Mouse (Mus musculus): ENCODE results near the gene Zfhx2. TPM values are rescaled to one million over a fixed set of nuclear protein-coding genes. Genes with fewer than 3 reads are reported as not detected.

Zfhx2 gene
- total and polyA plus RNA-seq, 3 experiments, result 0.07 to 0.59 (median 0.30) TPM

DNA sequence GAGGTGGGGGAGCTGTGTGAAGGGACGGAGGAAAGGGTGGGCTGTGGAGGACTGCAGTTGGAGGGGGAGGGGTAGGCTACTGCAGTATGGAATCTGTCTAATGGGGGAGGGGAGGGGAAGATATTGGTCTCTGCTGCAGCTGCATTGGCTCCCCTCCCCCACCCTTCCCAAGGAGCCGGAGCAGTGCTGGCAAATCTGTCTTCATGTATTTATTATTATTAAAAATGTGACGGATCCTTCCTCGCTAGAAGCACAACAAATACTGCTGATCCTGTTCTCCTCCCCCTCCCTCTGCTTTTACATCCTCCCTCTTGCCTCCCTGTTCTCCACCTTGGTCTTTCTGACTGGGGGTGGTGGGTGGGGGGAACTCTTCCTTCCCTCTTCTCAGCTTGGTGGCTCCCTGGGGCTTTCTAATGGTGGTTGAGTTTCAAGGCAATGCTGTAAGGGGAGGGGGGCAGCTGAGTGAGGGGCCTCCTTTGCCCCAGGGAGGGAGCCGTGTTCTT lies 63.7 kb downstream of the Zfhx2 start:
- H3K4me3 ChIP-seq (replicated peaks in 1 of 3; ENCODE audit: low read depth in 2 of 3, low read length in 2 of 3, poor library complexity in 1 of 3), result no peak overlapping the region
- H3K9ac ChIP-seq (ENCODE audit: insufficient read depth, low read depth), result no peak overlapping the region
- in situ Hi-C loops (cut with MboI; ENCODE audit: low pct_ligation_motif_present, low pct_unique_long_range_greater_than_20kb, low sequenced_read_pairs) (no loop called here), dilution Hi-C loops (cut with MboI; ENCODE audit: extremely low pct_ligation_motif_present, extremely low pct_unique_long_range_greater_than_20kb, low sequenced_read_pairs) (no loop called here)
- TF ChIP-seq POLR2AphosphoS2 (IDR thresholded peaks at IDR 0.05; ENCODE audit: low read depth, low read length) (no peak), MAFK (IDR thresholded peaks at IDR 0.05; ENCODE audit: insufficient replicate concordance, low read length) (no peak), MXI1 (IDR thresholded peaks at IDR 0.05; ENCODE audit: low read depth, low read length) (no peak), JUND (conservative IDR thresholded peaks at IDR 0.05; ENCODE audit: low read depth, low read length) (no peak)
- no peaks in the 10 kb centered on the region for H3K27me3 ChIP-seq (replicated peaks)
- peaks cover 21 to 32% of the 10 kb centered on the region in 2 experiments for H3K36me3 ChIP-seq (replicated peaks in 1 of 2; ENCODE audit: control insufficient read depth in 1 of 2, insufficient read depth in 1 of 2, low read length in 1 of 2)
- H3K9me3 ChIP-seq (replicated peaks; ENCODE audit: low read length), result no peaks in the 10 kb centered on the region
- H3K4me1 ChIP-seq (ENCODE audit: control insufficient read depth in 1 of 2, insufficient read depth in 2 of 2), result no peaks in the 10 kb centered on the region
- no peak overlapping the region for H3K4me2 ChIP-seq (ENCODE audit: insufficient read depth, low read depth, poor library complexity, severe bottlenecking)
- H3K79me2 ChIP-seq (replicated peaks; ENCODE audit: control insufficient read depth, extremely low read depth, insufficient read depth, poor library complexity, severe bottlenecking), result no peaks in the 10 kb centered on the region
- no peak for DNase-seq (ENCODE audit: extremely low read depth)
- no peak overlapping the region for H3K27ac ChIP-seq (ENCODE audit: insufficient read depth, low read depth)

DNA sequence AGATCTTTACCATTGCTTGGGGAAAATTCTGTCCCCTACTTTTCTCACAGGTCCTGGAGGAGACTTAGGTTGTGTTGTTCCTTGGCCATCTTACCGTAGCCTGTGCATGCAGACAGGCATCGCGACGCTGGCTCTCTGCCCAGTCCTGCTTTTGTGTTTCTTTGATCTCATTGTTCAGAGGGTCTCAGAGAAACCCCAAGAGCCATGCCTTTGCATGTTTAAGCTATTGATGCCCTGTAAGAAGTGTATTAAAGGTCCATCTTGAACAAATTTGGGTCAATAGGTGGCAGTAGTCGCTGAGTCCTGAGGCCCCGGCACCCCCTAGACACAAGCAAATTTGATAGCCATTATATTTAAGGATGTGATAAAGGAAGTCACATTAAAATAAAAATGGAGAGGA lies 64.5 kb downstream of the Zfhx2 start:
- Histone ChIP-seq H3K36me3 (replicated peaks in 1 of 2; ENCODE audit: control insufficient read depth in 1 of 2, insufficient read depth in 1 of 2, low read length in 1 of 2) (peaks cover 28 to 39% of the 10 kb centered on the region in 2 experiments), H3K4me3 (replicated peaks in 1 of 3; ENCODE audit: low read depth in 2 of 3, low read length in 2 of 3, poor library complexity in 1 of 3) (no peak overlapping the region), H3K27me3 (replicated peaks) (no peaks in the 10 kb centered on the region), H3K4me2 (ENCODE audit: insufficient read depth, low read depth, poor library complexity, severe bottlenecking) (no peak overlapping the region), H3K9me3 (replicated peaks; ENCODE audit: low read length) (no peaks in the 10 kb centered on the region), H3K27ac (ENCODE audit: insufficient read depth, low read depth) (no peak overlapping the region), H3K4me1 (ENCODE audit: control insufficient read depth in 1 of 2, insufficient read depth in 2 of 2) (no peaks in the 10 kb centered on the region), H3K9ac (ENCODE audit: insufficient read depth, low read depth) (no peak overlapping the region), H3K79me2 (replicated peaks; ENCODE audit: control insufficient read depth, extremely low read depth, insufficient read depth, poor library complexity, severe bottlenecking) (no peaks in the 10 kb centered on the region)
- TF ChIP-seq ZKSCAN1 (IDR thresholded peaks at IDR 0.05; ENCODE audit: borderline replicate concordance, low read depth, low read length) (no peak), USF1 (IDR thresholded peaks at IDR 0.05; ENCODE audit: low read depth, low read length) (no peak), RAD21 (IDR thresholded peaks at IDR 0.05; ENCODE audit: low read depth, low read length) (peak; percentile 2), CTCF (conservative IDR thresholded peaks at IDR 0.05 in 1 of 2, IDR thresholded peaks at IDR 0.05 in 1 of 2; ENCODE audit: low read depth in 2 of 2, low read length in 2 of 2) (peak in 1 of 2 experiments; percentile 33; a peak in 2 of 4 replicates), MAZ (IDR thresholded peaks at IDR 0.05; ENCODE audit: low read depth, low read length) (no peak), JUN (IDR thresholded peaks at IDR 0.05; ENCODE audit: insufficient read depth, low read depth, low read length) (no peak), UBTF (IDR thresholded peaks at IDR 0.05; ENCODE audit: low read depth, low read length) (no peak)
- dilution Hi-C loops (cut with MboI; ENCODE audit: extremely low pct_ligation_motif_present, extremely low pct_unique_long_range_greater_than_20kb, low sequenced_read_pairs) (no loop called here), in situ Hi-C loops (cut with MboI; ENCODE audit: low pct_ligation_motif_present, low pct_unique_long_range_greater_than_20kb, low sequenced_read_pairs) (no loop called here)
- DNase-seq (ENCODE audit: extremely low read depth), result no peak

DNA sequence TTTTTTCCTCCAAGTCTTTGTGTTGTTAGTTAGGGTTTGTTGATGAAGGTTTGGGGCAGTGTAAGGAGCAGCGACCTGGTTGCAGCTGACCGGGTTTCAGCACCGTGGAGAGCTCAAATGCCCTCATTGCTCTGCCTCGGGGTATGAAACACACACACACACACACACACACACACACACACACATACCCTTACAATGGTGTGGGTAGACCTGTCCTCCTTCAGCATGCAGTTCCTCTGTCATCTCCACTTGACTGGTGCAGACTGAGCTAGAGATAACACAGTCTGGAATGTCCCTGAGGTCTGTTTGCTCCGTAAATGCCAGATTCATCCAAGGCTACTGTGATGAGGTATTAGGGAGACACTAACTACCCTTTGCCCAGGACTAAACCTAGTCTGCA lies 64.9 kb downstream of the Zfhx2 start:
- TF ChIP-seq MAX (IDR thresholded peaks at IDR 0.05; ENCODE audit: low read length) (no peak), RCOR1 (conservative IDR thresholded peaks at IDR 0.05; ENCODE audit: low read depth, low read length) (no peak), NELFE (IDR thresholded peaks at IDR 0.05; ENCODE audit: low read depth, low read length) (no peak), MYC (IDR thresholded peaks at IDR 0.05; ENCODE audit: low read depth, low read length) (no peak), JUN (IDR thresholded peaks at IDR 0.05; ENCODE audit: insufficient read depth, low read depth, low read length) (no peak), POLR2AphosphoS2 (IDR thresholded peaks at IDR 0.05; ENCODE audit: low read depth, low read length) (no peak), E2F4 (IDR thresholded peaks at IDR 0.05; ENCODE audit: insufficient replicate concordance, low read depth, low read length) (no peak), ETS1 (conservative IDR thresholded peaks at IDR 0.05; ENCODE audit: low read depth, low read length) (no peak), ZKSCAN1 (IDR thresholded peaks at IDR 0.05; ENCODE audit: borderline replicate concordance, low read depth, low read length) (no peak), RAD21 (IDR thresholded peaks at IDR 0.05; ENCODE audit: low read depth, low read length) (no peak), ZC3H11A (IDR thresholded peaks at IDR 0.05; ENCODE audit: low read depth, low read length) (no peak), PAX5 (IDR thresholded peaks at IDR 0.05; ENCODE audit: low read length) (no peak), ZMIZ1 (IDR thresholded peaks at IDR 0.05; ENCODE audit: low read depth, low read length) (no peak), IRF4 (IDR thresholded peaks at IDR 0.05; ENCODE audit: low read depth, low read length) (no peak), CHD1 (IDR thresholded peaks at IDR 0.05; ENCODE audit: low read depth, low read length) (no peak), SIN3A (IDR thresholded peaks at IDR 0.05; ENCODE audit: low read length) (no peak)
- Histone ChIP-seq H3K9ac (ENCODE audit: insufficient read depth, low read depth) (no peak overlapping the region), H3K4me3 (replicated peaks in 1 of 3; ENCODE audit: low read depth in 2 of 3, low read length in 2 of 3, poor library complexity in 1 of 3) (no peak overlapping the region), H3K79me2 (replicated peaks; ENCODE audit: control insufficient read depth, extremely low read depth, insufficient read depth, poor library complexity, severe bottlenecking) (no peaks in the 10 kb centered on the region), H3K27me3 (replicated peaks) (no peaks in the 10 kb centered on the region), H3K4me2 (ENCODE audit: insufficient read depth, low read depth, poor library complexity, severe bottlenecking) (no peak overlapping the region), H3K36me3 (replicated peaks in 1 of 2; ENCODE audit: control insufficient read depth in 1 of 2, insufficient read depth in 1 of 2, low read length in 1 of 2) (peaks cover 32 to 43% of the 10 kb centered on the region in 2 experiments), H3K4me1 (ENCODE audit: control insufficient read depth in 1 of 2, insufficient read depth in 2 of 2) (no peaks in the 10 kb centered on the region), H3K9me3 (replicated peaks; ENCODE audit: low read length) (no peaks in the 10 kb centered on the region), H3K27ac (ENCODE audit: insufficient read depth, low read depth) (no peak overlapping the region)
- dilution Hi-C loops (cut with MboI; ENCODE audit: extremely low pct_ligation_motif_present, extremely low pct_unique_long_range_greater_than_20kb, low sequenced_read_pairs) (no loop called here), in situ Hi-C loops (cut with MboI; ENCODE audit: low pct_ligation_motif_present, low pct_unique_long_range_greater_than_20kb, low sequenced_read_pairs) (no loop called here)
- no peak for DNase-seq (ENCODE audit: extremely low read depth)
